Mouse (Mus musculus) liver, embryonic 14.5 days (tissue): Measurements from ENCODE around the gene Il1b. TPM values are rescaled to one million over a fixed set of nuclear protein-coding genes. Genes with fewer than 3 reads are reported as not detected.

Source experiments
- ATAC-seq: fragments of 200-750 bp; cut with Nextera tagmentation; 2 replicates; pipeline ENCODE4 v1.8.0; 2017; ENCODE audit warnings: moderate number of reproducible peaks, mild to moderate bottlenecking, moderate library complexity; ENCODE audit not compliant: insufficient read depth
- DNase-seq, 3 experiments: peaks; one replicate each; pipeline ENCODE4 v3.0.0-alpha.2; 2012 to 2013; ENCODE audit warnings: low read depth in 3 of 3, low spot score in 3 of 3
- H3K27ac ChIP-seq: fragments of 300-500 bp; sonication (generic); 2 replicates; pipeline ENCODE4 v1.5.1; 2014; ENCODE audit warnings: moderate library complexity, mild to moderate bottlenecking, control low read depth, inconsistent platforms
- H3K27me3 ChIP-seq: fragments of 300-500 bp; sonication (generic); 2 replicates; pipeline ENCODE4 v1.6.1; 2014; ENCODE audit warnings: mild to moderate bottlenecking, low read length, moderate library complexity; ENCODE audit not compliant: control insufficient read depth, insufficient read depth
- H3K36me3 ChIP-seq: fragments of 300-500 bp; sonication (generic); replicated peaks from 2 replicates; pipeline ENCODE4 v1.6.1; 2014; ENCODE audit warnings: low read depth; ENCODE audit not compliant: control insufficient read depth, insufficient read depth
- H3K4me1 ChIP-seq, 2 experiments: fragments of 200-500 bp in 1 of 2; fragments of 300-500 bp in 1 of 2; sonication (generic) in 1 of 2; replicated peaks; 2 replicates each; pipeline ENCODE4 v1.6.1; 2012 to 2014; ENCODE audit warnings: antibody characterized with exemption in 1 of 2, inconsistent platforms in 1 of 2, low read length in 1 of 2; ENCODE audit not compliant: control insufficient read depth in 2 of 2, insufficient read depth in 2 of 2
- H3K4me2 ChIP-seq: fragments of 300-500 bp; sonication (generic); 2 replicates; pipeline ENCODE4 v1.6.1; 2014; ENCODE audit warnings: low read depth, mild to moderate bottlenecking, control low read depth, moderate library complexity
- H3K4me3 ChIP-seq, 2 experiments: fragments of 200-500 bp in 1 of 2; fragments of 300-500 bp in 1 of 2; sonication (generic) in 1 of 2; 2 replicates each; pipeline ENCODE4 v1.5.1; 2012 to 2014; ENCODE audit warnings: low read depth in 2 of 2, low read length in 2 of 2, mild to moderate bottlenecking in 2 of 2, control low read depth in 1 of 2, inconsistent platforms in 1 of 2, moderate library complexity in 1 of 2; ENCODE audit not compliant: insufficient read depth in 1 of 2
- H3K9ac ChIP-seq: fragments of 300-500 bp; sonication (generic); replicated peaks from 2 replicates; pipeline ENCODE4 v1.6.1; 2014; ENCODE audit warnings: mild to moderate bottlenecking, control low read depth, moderate library complexity
- H3K9me3 ChIP-seq: fragments of 300-500 bp; sonication (generic); 2 replicates; pipeline ENCODE4 v1.6.1; 2016; ENCODE audit warnings: low read length, mixed read lengths; ENCODE audit not compliant: control insufficient read depth
- CTCF ChIP-seq: IDR thresholded peaks from 2 replicates; pipeline ENCODE4 v1.5.1; 2016; ENCODE audit warnings: antibody characterized with exemption, low read depth, control low read depth
- EP300 ChIP-seq: IDR thresholded peaks from 2 replicates; pipeline ENCODE4 v1.6.1; 2016; ENCODE audit warnings: antibody characterized with exemption, low read depth
- WGBS: fragments of 180-500 bp; shearing (Covaris S2); extraction: QIAGEN DNeasy Blood & Tissue Kit; methylation state at CpG from one replicate; pipeline ENCODE4 v1.1.7; 2014; ENCODE audit not compliant: insufficient replicate concordance; 5-methylcytosine and 5-hydroxymethylcytosine counted together
- polyA plus RNA-seq, 2 experiments: library from polyadenylated mRNA; depleted of rRNA in 1 of 2; stranded (reverse) in 1 of 2; unstranded in 1 of 2; fragments of >200 nt; fragmentation: Nextera tagmentation in 1 of 2; extraction: Ambion mirVana in 1 of 2; gene quantifications; 2 replicates each; pipeline versions ENCODE4 v1.2.1 to v1.2.3; 2012 to 2014

Il1b gene
- 0.12 and 0.18 TPM in 2 replicates for polyA plus RNA-seq (2012; rRNA removed)
- 0.19 and 0.20 TPM in 2 replicates for polyA plus RNA-seq (2014; fragmentation: Nextera tagmentation; extraction: Ambion mirVana)

GRCm38 (mm10) chr2:129371039-129371438 is at the start of gene Il1b:
Il1b (minus strand) TSS chr2:129371139.
- H3K4me3 ChIP-seq = no peak within 1 kb of the TSS
- no peak within 1 kb of the TSS for H3K27ac ChIP-seq
- H3K4me2 ChIP-seq = no peak within 1 kb of the TSS
- H3K36me3 ChIP-seq = no peaks in the 10 kb centered on the region
- no peak within 1 kb of the TSS for H3K9ac ChIP-seq
- TF ChIP-seq EP300 = no peak
- no peak for TF ChIP-seq CTCF
- no peak for DNase-seq
- H3K4me1 ChIP-seq = peaks cover 0 to 17% of the 10 kb centered on the region in 2 experiments; a peak in 3 of 4 replicates
- no peak for ATAC-seq
- no peaks in the 10 kb centered on the region for H3K27me3 ChIP-seq
- no peaks in the 10 kb centered on the region for H3K9me3 ChIP-seq
- 58% methylated on average over 3 of the region's 3 CpGs for WGBS

DNA sequence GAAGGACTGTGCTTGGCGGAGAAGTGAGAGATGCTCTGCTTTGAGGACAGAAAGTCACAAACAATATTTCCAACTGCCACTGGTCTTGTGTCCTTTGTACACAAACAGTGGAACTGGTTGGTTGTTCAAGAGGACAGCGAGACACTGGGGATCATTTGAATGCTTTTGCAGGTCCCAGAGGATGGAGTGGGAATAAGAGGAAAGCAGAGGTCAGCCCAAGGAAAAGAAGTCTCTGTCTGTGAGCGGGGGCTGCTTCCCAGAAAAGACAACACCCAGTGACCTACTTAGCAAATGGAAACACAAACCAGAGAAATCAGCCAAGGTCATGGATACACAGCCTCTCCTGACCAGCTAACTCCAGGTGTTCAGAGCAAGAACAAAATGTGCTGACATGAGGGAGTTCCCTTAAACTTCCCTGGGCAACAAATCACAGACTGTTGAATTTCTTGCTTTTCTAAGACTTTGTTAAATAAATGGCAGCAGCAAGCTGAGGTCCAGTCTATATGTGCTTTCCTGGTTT is 48.5 kb upstream of the Il1b start:
- H3K27ac ChIP-seq = no peak overlapping the region
- WGBS = 66% methylated on average over 3 of the region's 3 CpGs

GRCm38 (mm10) chr2:129414593-129414992 is 43.7 kb upstream of the Il1b start:
- 62% methylated on average over 3 of the region's 3 CpGs for WGBS
- Histone ChIP-seq H3K27ac (no peak overlapping the region), H3K4me3 (no peak overlapping the region), H3K9ac (no peak overlapping the region), H3K9me3 (no peaks in the 10 kb centered on the region), H3K27me3 (no peaks in the 10 kb centered on the region), H3K4me1 (no peaks in the 10 kb centered on the region), H3K36me3 (no peaks in the 10 kb centered on the region), H3K4me2 (no peak overlapping the region)
- DNase-seq = no peak
- ATAC-seq = no peak
- TF ChIP-seq CTCF = no peak
- no peak for TF ChIP-seq EP300

More for the DNA sequence above, 48.5 kb upstream of the Il1b start:
- no peak for DNase-seq
- Histone ChIP-seq H3K36me3 (no peaks in the 10 kb centered on the region), H3K9me3 (no peaks in the 10 kb centered on the region), H3K9ac (no peak overlapping the region), H3K27me3 (no peaks in the 10 kb centered on the region), H3K4me3 (no peak overlapping the region), H3K4me1 (no peaks in the 10 kb centered on the region), H3K4me2 (no peak overlapping the region)
- ATAC-seq = no peak
- TF ChIP-seq CTCF (no peak), EP300 (no peak)

GRCm38 (mm10) chr2:129413488-129413887 is 42.5 kb upstream of the Il1b start:
- Histone ChIP-seq H3K4me3 (no peak overlapping the region), H3K9ac (no peak overlapping the region), H3K4me2 (no peak overlapping the region), H3K4me1 (no peaks in the 10 kb centered on the region), H3K27me3 (no peaks in the 10 kb centered on the region), H3K36me3 (no peaks in the 10 kb centered on the region), H3K27ac (no peak overlapping the region), H3K9me3 (no peaks in the 10 kb centered on the region)
- whole genome bisulfite sequencing = 21% methylated on average over 6 of the region's 6 CpGs
- TF ChIP-seq EP300 (no peak), CTCF (no peak)
- no peak for ATAC-seq
- no peak for DNase-seq

- H3K4me3 ChIP-seq = no peak overlapping the region
- 54% methylated on average over 3 of the region's 3 CpGs for WGBS
- DNase-seq (no peak), ATAC-seq (no peak)
- no peak overlapping the region for H3K27ac ChIP-seq
- H3K4me1 ChIP-seq = 0 out of 4 replicates have a peak, but pooled peaks cover 0 to 2% of the 10 kb centered on the region in 2 experiments
- TF ChIP-seq CTCF (no peak), EP300 (no peak)
- H3K27me3 ChIP-seq = no peaks in the 10 kb centered on the region
- H3K9me3 ChIP-seq = no peaks in the 10 kb centered on the region
- no peaks in the 10 kb centered on the region for H3K36me3 ChIP-seq
- H3K9ac ChIP-seq = no peak overlapping the region
- no peak overlapping the region for H3K4me2 ChIP-seq
Observed at GRCm38 (mm10) chr2:129411651-129412050, 40.7 kb upstream of the Il1b start.
